Mouse (Mus musculus) adrenal gland, adult (tissue): ENCODE data around the gene Gm7073.

ENCODE experiments used
- DNase-seq, 2 experiments: peaks; one replicate each; pipeline ENCODE4 v3.0.0; 2022 to 2023; ENCODE audit warnings: low spot score in 1 of 2; ENCODE audit not compliant: inconsistent age in 2 of 2

Gm7073 gene

GRCm38 (mm10) chrX:60539149-60539548 lies at the start of gene Gm7073:
Gene Gm7073, minus strand, starts transcription at chrX:60539249.
- DNase-seq = no peak

- no peak for DNase-seq
These were observed 31.5 kb upstream of the Gm7073 start for GRCm38 (mm10) chrX:60570539-60570938.

- DNase-seq = no peak
These were observed 30.0 kb upstream of the Gm7073 start for GRCm38 (mm10) chrX:60569047-60569446.

GRCm38 (mm10) chrX:60555242-60555641 lies 16.2 kb upstream of the Gm7073 start:
- DNase-seq = no peak

- DNase-seq = peak; percentile 44 to 56
These were observed 8.6 kb upstream of the Gm7073 start for GRCm38 (mm10) chrX:60547444-60548304.

GRCm38 (mm10) chrX:60547098-60547443 lies 8.0 kb upstream of the Gm7073 start:
- peak in 1 of 2 experiments; percentile 72 for DNase-seq

- DNase-seq = no peak
These were observed 6.9 kb upstream of the Gm7073 start for GRCm38 (mm10) chrX:60545906-60546305.

GRCm38 (mm10) chrX:60545444-60545843 lies 6.4 kb upstream of the Gm7073 start:
- no peak for DNase-seq

GRCm38 (mm10) chrX:60544098-60544497 lies 5.0 kb upstream of the Gm7073 start:
- no peak for DNase-seq

GRCm38 (mm10) chrX:60542901-60543300 lies 3.9 kb upstream of the Gm7073 start:
- DNase-seq = no peak

GRCm38 (mm10) chrX:60503995-60504394 lies 35.1 kb downstream of the Gm7073 start:
- peak; percentile 9 to 68 for DNase-seq

GRCm38 (mm10) chrX:60497750-60498149 lies 41.3 kb downstream of the Gm7073 start:
- DNase-seq = no peak

GRCm38 (mm10) chrX:60495308-60495707 lies 43.7 kb downstream of the Gm7073 start:
- no peak for DNase-seq

GRCm38 (mm10) chrX:60463786-60464185 lies 75.3 kb downstream of the Gm7073 start:
- peak in 1 of 2 experiments; percentile 35 for DNase-seq

GRCm38 (mm10) chrX:60414563-60415111 lies 124.4 kb downstream of the Gm7073 start:
- no peak for DNase-seq

GRCm38 (mm10) chrX:60405681-60406080 lies 133.4 kb downstream of the Gm7073 start:
- no peak for DNase-seq

GRCm38 (mm10) chrX:60404668-60405044 lies 134.4 kb downstream of the Gm7073 start:
- DNase-seq = peak; percentile 89 to 95

GRCm38 (mm10) chrX:60403764-60404667 lies 135.0 kb downstream of the Gm7073 start:
- DNase-seq = peak; percentile 78 to 86

- peak; percentile 22 to 64 for DNase-seq
These were observed 135.8 kb downstream of the Gm7073 start for GRCm38 (mm10) chrX:60403062-60403763.

GRCm38 (mm10) chrX:60394292-60394691 lies 144.8 kb downstream of the Gm7073 start:
- no peak for DNase-seq

- DNase-seq = no peak
These were observed 152.2 kb downstream of the Gm7073 start for GRCm38 (mm10) chrX:60386852-60387251.
